Mouse (Mus musculus) heart, adult 2 months (tissue): Measurements from ENCODE around the gene Gm20388. TPM values are rescaled to one million over a fixed set of nuclear protein-coding genes. Genes with fewer than 3 reads are reported as not detected.

ENCODE experiments used
- DNase-seq, 2 experiments: peaks; one replicate each; pipeline ENCODE4 v3.0.0; 2021
- H3K27ac ChIP-seq: fragments of 200-600 bp; 2 replicates; pipeline ENCODE4 v1.8.1; 2022
- H3K27me3 ChIP-seq: fragments of 200-500 bp; 2 replicates; pipeline ENCODE4 v1.6.1; 2012; ENCODE audit warnings: mild to moderate bottlenecking, low read length, inconsistent platforms, mixed read lengths; ENCODE audit not compliant: control insufficient read depth, insufficient read depth
- H3K36me3 ChIP-seq: fragments of 200-500 bp; 2 replicates; pipeline ENCODE4 v1.6.1; 2012; ENCODE audit warnings: low read length, inconsistent platforms; ENCODE audit not compliant: control insufficient read depth, insufficient read depth
- H3K4me1 ChIP-seq: fragments of 200-500 bp; 2 replicates; pipeline ENCODE4 v1.6.1; 2011; ENCODE audit warnings: low read length; ENCODE audit not compliant: control insufficient read depth, insufficient read depth
- H3K4me3 ChIP-seq: fragments of 200-600 bp; 2 replicates; pipeline ENCODE4 v1.8.1; 2022
- H3K79me2 ChIP-seq: fragments of 200-500 bp; replicated peaks from 2 replicates; pipeline ENCODE4 v1.6.1; 2012; ENCODE audit warnings: mild to moderate bottlenecking, inconsistent platforms, low read length, moderate library complexity, mixed read lengths; ENCODE audit not compliant: control insufficient read depth, insufficient read depth
- H3K9ac ChIP-seq: fragments of 200-500 bp; 2 replicates; pipeline ENCODE4 v1.6.1; 2012; ENCODE audit warnings: low read depth, mild to moderate bottlenecking, control low read depth, inconsistent platforms, low read length, mixed read lengths
- CTCF ChIP-seq: fragments of 200-600 bp; IDR thresholded peaks from 2 replicates; pipeline ENCODE4 v1.8.1; 2022; ENCODE audit warnings: antibody characterized with exemption, mild to moderate bottlenecking, moderate library complexity
- EP300 ChIP-seq: fragments of 200-500 bp; IDR thresholded peaks from 2 replicates; pipeline ENCODE4 v1.6.1; 2011; ENCODE audit warnings: low read depth, low read length, control low read depth; ENCODE audit not compliant: insufficient read depth
- POLR2A ChIP-seq: fragments of 200-500 bp; IDR thresholded peaks from 2 replicates; pipeline ENCODE4 v1.6.1; 2011; ENCODE audit warnings: mild to moderate bottlenecking, low read depth, low read length, control low read depth; ENCODE audit not compliant: insufficient read depth
- WGBS: fragments of 180-500 bp; shearing (Covaris S2); methylation state at CpG from one replicate; pipeline ENCODE4 v1.1.7; 2018; 5-methylcytosine and 5-hydroxymethylcytosine counted together
- intact Hi-C: fragments of 180-260 bp; cut with DNase I; formaldehyde crosslinking; loops from one replicate; pipeline ENCODE4 v1.15.1; 2025
- polyA plus RNA-seq: library from polyadenylated mRNA; depleted of rRNA; stranded (reverse); fragments of >200 nt; gene quantifications from 2 replicates; pipeline ENCODE4 v1.2.3, GENCODE M21; 2012
- total RNA-seq, 2 experiments: library from RNA; stranded (reverse); gene quantifications; 2 replicates each; pipeline ENCODE4 v1.2.3; 2021

Gene Gm20388
- total and polyA plus RNA-seq, 3 experiments, result 1.8 to 32.3 TPM; not detected in 1

- DNase-seq, result no peak
- H3K4me3 ChIP-seq, result no peak overlapping the region
- no peaks in the 10 kb centered on the region; the same call in 1 of the 2 replicates for H3K79me2 ChIP-seq
- H3K27me3 ChIP-seq, result no peaks in the 10 kb centered on the region
- H3K27ac ChIP-seq, result no peak overlapping the region
- intact Hi-C loops, result loop anchor here (2.0 to 5.0 kb wide), 4 partner anchors 53 to 208 kb away; partner anchors contain the start of genes Taf5l and Urb2
- 56% methylated on average over 2 of the region's 2 CpGs for WGBS
- no peaks in the 10 kb centered on the region for H3K36me3 ChIP-seq
- no peak overlapping the region for H3K9ac ChIP-seq
- TF ChIP-seq EP300, result no peak
- no peak for TF ChIP-seq POLR2A
- no peak for TF ChIP-seq CTCF
- peaks cover 2% of the 10 kb centered on the region for H3K4me1 ChIP-seq
Measured at GRCm38 (mm10) chr8:124229883-124230282, 4319.2 kb downstream of the Gm20388 start.

- Histone ChIP-seq H3K4me3 (peak overlapping the region; percentile 41), H3K79me2 (no peaks in the 10 kb centered on the region; the same call in none of the 2 replicates), H3K4me1 (peaks cover 2% of the 10 kb centered on the region), H3K27me3 (no peaks in the 10 kb centered on the region), H3K9ac (no peak overlapping the region), H3K36me3 (no peaks in the 10 kb centered on the region), H3K27ac (peak overlapping the region; percentile 54)
- intact Hi-C loops, result loop anchor here (1.0 to 5.0 kb wide), 5 partner anchors 52 to 208 kb away; partner anchors contain the start of genes Taf5l and Urb2
- DNase-seq, result no peak
- TF ChIP-seq CTCF (no peak), POLR2A (no peak), EP300 (no peak)
- 44% methylated on average over 8 of the region's 8 CpGs for WGBS
Measured at GRCm38 (mm10) chr8:124230496-124231175, 4320.0 kb downstream of the Gm20388 start.

GRCm38 (mm10) chr8:124231176-124231484, 4320.5 kb downstream of the Gm20388 start, which contains the start of gene Galnt2:
Galnt2 (plus strand) TSS chr8:124231391.
- intact Hi-C loops, result loop anchor here (1.0 to 5.0 kb wide), 5 partner anchors 52 to 209 kb away; partner anchors contain the start of genes Taf5l and Urb2
- H3K4me3 ChIP-seq, result peak within 1 kb of the TSS; percentile 99
- H3K9ac ChIP-seq, result peak within 1 kb of the TSS; percentile 97
- H3K27ac ChIP-seq, result peak within 1 kb of the TSS; percentile 84
- 1% methylated on average over 51 of the region's 53 CpGs for WGBS
- TF ChIP-seq EP300 (no peak), CTCF (no peak)
- H3K27me3 ChIP-seq, result no peaks in the 10 kb centered on the region
- no peaks in the 10 kb centered on the region for H3K36me3 ChIP-seq
- DNase-seq, result peak; percentile 94 to 95
- H3K79me2 ChIP-seq, result no peaks in the 10 kb centered on the region; the same call in none of the 2 replicates
- peaks cover 2% of the 10 kb centered on the region for H3K4me1 ChIP-seq

GRCm38 (mm10) chr8:124231485-124232279, 4321.0 kb downstream of the Gm20388 start:
- no peaks in the 10 kb centered on the region for H3K36me3 ChIP-seq
- 1% methylated on average over 82 of the region's 83 CpGs for WGBS
- H3K27me3 ChIP-seq, result no peaks in the 10 kb centered on the region
- H3K4me3 ChIP-seq, result peak overlapping the region; percentile 99
- H3K27ac ChIP-seq, result peak overlapping the region; percentile 84
- peak overlapping the region; percentile 97 for H3K9ac ChIP-seq
- DNase-seq, result no peak
- peaks cover under 1% of the 10 kb centered on the region for H3K79me2 ChIP-seq
- TF ChIP-seq EP300 (no peak), CTCF (peak; percentile 58), POLR2A (no peak)
- peaks cover 2% of the 10 kb centered on the region for H3K4me1 ChIP-seq
- intact Hi-C loops, result loop anchor here (1.0 to 5.0 kb wide), 6 partner anchors 25 to 209 kb away; partner anchors contain the start of genes Taf5l and Urb2

- Histone ChIP-seq H3K79me2 (peaks cover 2% of the 10 kb centered on the region), H3K4me1 (peaks cover 2% of the 10 kb centered on the region), H3K4me3 (peak overlapping the region; percentile 99), H3K9ac (peak overlapping the region; percentile 97), H3K27ac (peak overlapping the region; percentile 84), H3K36me3 (no peaks in the 10 kb centered on the region), H3K27me3 (no peaks in the 10 kb centered on the region)
- WGBS, result 16% methylated on average over 18 of the region's 18 CpGs
- no peak for DNase-seq
- TF ChIP-seq EP300, result no peak
- no peak for TF ChIP-seq POLR2A
- TF ChIP-seq CTCF, result no peak
- intact Hi-C loops, result loop anchor here (2.0 to 5.0 kb wide), 3 partner anchors 25 to 210 kb away; partner anchors contain the start of genes Taf5l and Urb2
Measured at GRCm38 (mm10) chr8:124232280-124232600, 4321.6 kb downstream of the Gm20388 start.
